Mouse (Mus musculus): ENCODE results near the gene Raver1. TPM values are rescaled to one million over a fixed set of nuclear protein-coding genes. Genes with fewer than 3 reads are reported as not detected.
A peak's percentile ranks its signal among the peaks of the same experiment; 100 is the strongest.

The Raver1 gene
- total and polyA plus RNA-seq, 3 experiments, result 26.3 to 29.1 (median 27.9) TPM

DNA sequence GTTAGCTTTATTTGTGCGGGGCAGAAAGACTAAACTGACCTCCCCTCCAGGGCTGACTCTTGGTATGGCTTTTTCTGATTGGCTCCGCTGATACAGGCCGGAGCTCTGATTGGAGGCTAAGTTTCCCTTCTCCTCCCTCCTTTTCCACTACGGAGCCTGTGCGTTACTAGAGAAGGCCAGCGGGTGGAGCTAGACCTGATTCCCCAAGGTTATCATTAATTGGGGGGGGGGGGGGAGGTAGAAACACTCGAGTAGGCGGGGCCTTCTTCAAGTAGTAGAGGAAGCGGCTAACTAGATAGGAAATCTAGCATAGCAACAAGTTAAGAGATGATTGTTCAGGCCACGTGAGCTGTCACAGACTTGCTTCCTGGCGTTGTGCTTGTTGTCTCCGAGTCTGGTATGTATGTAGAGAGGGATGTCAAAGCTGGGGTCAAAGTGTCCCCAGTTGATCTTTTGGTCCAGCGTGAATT, 61.0 kb downstream of the Raver1 start:
- Histone ChIP-seq H3K27ac (peak overlapping the region; percentile 47; the same call in 1 of the 2 replicates), H3K4me1 (ENCODE audit: control insufficient read depth, insufficient read depth, low read length) (peaks cover 3% of the 10 kb centered on the region), H3K79me2 (replicated peaks; ENCODE audit: control insufficient read depth, insufficient read depth, low read length) (no peaks in the 10 kb centered on the region), H3K36me3 (ENCODE audit: control insufficient read depth, insufficient read depth, low read length) (no peaks in the 10 kb centered on the region), H3K4me3 (peak overlapping the region; percentile 69), H3K9ac (ENCODE audit: low read depth, low read length) (peak overlapping the region; percentile 10), H3K27me3 (ENCODE audit: control insufficient read depth, insufficient read depth, low read length) (peaks cover 6% of the 10 kb centered on the region)
- intact Hi-C loops (cut with DNase I), result loop anchor here (1.0 to 5.0 kb wide), 3 partner anchors 41 to 105 kb away; partner anchors contain the start of genes Fdx1l, Gm38431, Gm49373 and Raver1
- TF ChIP-seq EP300 (IDR thresholded peaks at IDR 0.05; ENCODE audit: insufficient read depth, low read depth, low read length) (no peak), POLR2A (IDR thresholded peaks at IDR 0.05; ENCODE audit: insufficient read depth, low read depth, low read length) (no peak; the same call in 1 of the 2 replicates), CTCF (IDR thresholded peaks at IDR 0.05) (peak; percentile 71)
- WGBS, result under 1% methylated on average over 13 of the region's 13 CpGs
- DNase-seq, result peak; percentile 82 to 90

DNA sequence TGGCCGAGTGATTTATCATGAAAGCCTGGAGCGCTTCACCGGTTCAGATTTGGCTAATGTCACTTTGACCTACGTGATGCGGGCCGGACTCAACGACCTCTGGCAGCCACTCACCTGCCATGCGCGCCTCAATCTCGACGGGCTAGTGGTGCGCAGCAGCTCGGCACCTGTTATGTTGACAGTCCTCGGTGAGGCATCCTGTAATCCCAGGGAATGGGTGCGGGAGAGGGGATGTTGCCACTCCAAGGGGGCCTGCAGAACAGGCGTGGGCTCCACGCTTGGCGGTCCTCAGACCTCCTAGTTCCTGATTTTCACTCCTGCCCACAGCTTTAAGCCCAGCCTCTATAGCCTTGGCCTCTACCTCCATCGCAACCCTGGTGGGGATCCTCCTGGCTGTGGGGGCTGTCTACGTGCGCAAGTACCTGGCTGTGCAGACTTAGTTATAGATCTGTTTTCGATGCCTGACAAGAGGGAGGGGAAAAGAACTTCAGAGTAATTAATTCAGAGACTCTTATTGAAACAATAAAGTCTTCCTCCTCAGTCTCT, 61.7 kb downstream of the Raver1 start:
- Histone ChIP-seq H3K9ac (ENCODE audit: low read depth, low read length) (no peak overlapping the region), H3K36me3 (ENCODE audit: control insufficient read depth, insufficient read depth, low read length) (no peaks in the 10 kb centered on the region), H3K4me3 (peak overlapping the region; percentile 45), H3K27me3 (ENCODE audit: control insufficient read depth, insufficient read depth, low read length) (peaks cover 3% of the 10 kb centered on the region), H3K4me1 (ENCODE audit: control insufficient read depth, insufficient read depth, low read length) (peaks cover 3% of the 10 kb centered on the region), H3K79me2 (replicated peaks; ENCODE audit: control insufficient read depth, insufficient read depth, low read length) (no peaks in the 10 kb centered on the region), H3K27ac (peak overlapping the region; percentile 32; the same call in 1 of the 2 replicates)
- 31% methylated on average over 22 of the region's 22 CpGs for WGBS
- TF ChIP-seq CTCF (IDR thresholded peaks at IDR 0.05) (no peak), EP300 (IDR thresholded peaks at IDR 0.05; ENCODE audit: insufficient read depth, low read depth, low read length) (no peak), POLR2A (IDR thresholded peaks at IDR 0.05; ENCODE audit: insufficient read depth, low read depth, low read length) (no peak)
- intact Hi-C loops (cut with DNase I), result loop anchor here (1.0 to 5.0 kb wide), 3 partner anchors 42 to 106 kb away; partner anchors contain the start of genes Fdx1l, Gm38431, Gm49373 and Raver1
- no peak for DNase-seq

DNA sequence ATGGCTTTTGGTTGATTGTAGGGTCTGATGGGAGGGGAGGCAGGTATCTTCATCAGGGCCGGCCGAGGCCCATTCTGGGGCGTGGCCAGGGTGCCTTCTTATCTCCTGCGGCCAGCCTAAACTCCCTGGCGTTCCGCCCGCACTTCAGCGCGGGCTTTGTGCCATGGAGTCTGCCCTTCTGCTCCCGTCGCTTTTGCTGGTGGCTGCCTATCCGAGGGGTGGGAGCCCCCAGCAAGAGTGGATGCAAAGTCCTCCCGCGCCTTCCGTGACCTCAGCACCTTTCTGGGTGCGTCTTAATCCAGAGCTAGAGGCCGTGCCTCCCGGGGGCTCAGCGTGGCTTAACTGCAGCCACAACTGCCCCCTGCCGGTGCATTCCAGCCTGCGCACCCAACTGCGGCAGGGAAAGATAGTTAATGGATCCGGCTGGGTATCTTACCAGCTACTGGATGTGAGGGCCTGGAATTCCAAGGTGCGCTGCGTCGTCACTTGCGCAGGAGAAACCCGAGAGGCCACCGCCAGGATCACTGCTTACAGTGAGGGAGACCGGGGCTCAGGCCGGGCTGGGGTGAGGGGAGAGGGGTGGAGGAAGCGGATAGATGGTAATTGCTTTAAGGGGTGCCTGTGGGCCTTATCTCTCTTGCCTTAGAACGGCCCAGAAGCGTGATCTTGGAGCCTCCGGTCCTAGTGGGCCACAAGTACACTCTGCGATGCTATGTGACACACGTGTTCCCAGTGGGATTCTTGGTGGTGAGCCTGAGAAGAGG, 62.3 kb downstream of the Raver1 start, which contains the start of gene Icam4:
Gene Icam4, plus strand, starts transcription at position 83 of the 764 bp plus-strand sequence.
- Histone ChIP-seq H3K79me2 (replicated peaks; ENCODE audit: control insufficient read depth, insufficient read depth, low read length) (no peaks in the 10 kb centered on the region), H3K4me1 (ENCODE audit: control insufficient read depth, insufficient read depth, low read length) (peaks cover 3% of the 10 kb centered on the region), H3K9ac (ENCODE audit: low read depth, low read length) (peak within 1 kb of the TSS; percentile 71), H3K4me3 (peak within 1 kb of the TSS; percentile 45), H3K36me3 (ENCODE audit: control insufficient read depth, insufficient read depth, low read length) (no peaks in the 10 kb centered on the region), H3K27ac (0 out of 2 replicates have a peak within 1 kb of the TSS, but pooled peaks have one; percentile 0), H3K27me3 (ENCODE audit: control insufficient read depth, insufficient read depth, low read length) (peaks cover 1% of the 10 kb centered on the region)
- WGBS, result 3% methylated on average over 37 of the region's 37 CpGs
- intact Hi-C loops (cut with DNase I), result loop anchor here (1.0 to 5.0 kb wide), 6 partner anchors 15 to 127 kb away; partner anchors contain the start of genes Fdx1l, Gm38431, Gm49373 and Icam1
- no peak for TF ChIP-seq POLR2A (IDR thresholded peaks at IDR 0.05; ENCODE audit: insufficient read depth, low read depth, low read length)
- 0 out of 2 replicates have a peak, but pooled peaks have one; percentile 36 for TF ChIP-seq EP300 (IDR thresholded peaks at IDR 0.05; ENCODE audit: insufficient read depth, low read depth, low read length)
- TF ChIP-seq CTCF (IDR thresholded peaks at IDR 0.05), result peak; percentile 98; the same call in 1 of the 2 replicates
- DNase-seq, result peak; percentile 85 to 89

DNA sequence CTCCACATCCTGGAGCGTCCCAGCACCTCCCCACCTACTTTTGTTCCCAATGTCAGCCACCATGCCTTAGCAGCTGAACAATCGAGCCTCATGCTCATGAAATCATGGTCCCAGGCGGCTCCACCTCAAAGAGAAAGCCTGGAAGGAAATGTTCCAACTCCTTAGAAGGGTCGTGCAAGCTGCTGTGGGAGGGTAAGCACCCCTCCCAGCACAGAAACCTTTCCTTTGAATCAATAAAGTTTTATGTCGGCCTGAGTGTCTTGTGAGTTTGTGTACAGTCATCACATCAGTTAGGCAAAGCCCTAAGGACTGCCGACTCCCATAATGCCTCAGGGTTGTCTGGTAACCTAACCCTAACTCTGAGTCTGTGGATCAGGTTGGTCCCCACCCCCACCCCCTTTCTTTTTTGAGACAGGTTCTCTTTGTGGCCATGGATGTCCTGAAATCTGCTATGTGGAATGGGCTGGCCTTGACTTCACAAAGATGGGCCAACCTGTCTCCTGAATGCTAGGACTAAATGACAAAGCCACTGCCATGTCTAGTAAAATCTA, 63.2 kb downstream of the Raver1 start:
- H3K27me3 ChIP-seq (ENCODE audit: control insufficient read depth, insufficient read depth, low read length), result peaks cover 1% of the 10 kb centered on the region; the same call in 1 of the 2 replicates
- H3K79me2 ChIP-seq (replicated peaks; ENCODE audit: control insufficient read depth, insufficient read depth, low read length), result no peaks in the 10 kb centered on the region
- H3K9ac ChIP-seq (ENCODE audit: low read depth, low read length), result no peak overlapping the region
- intact Hi-C loops (cut with DNase I), result loop anchor here (1.0 to 5.0 kb wide), 3 partner anchors 14 to 126 kb away; partner anchors contain the start of genes Icam1 and Mrpl4
- no peak overlapping the region for H3K4me3 ChIP-seq
- WGBS, result 67% methylated on average over 6 of the region's 6 CpGs
- no peak for TF ChIP-seq CTCF (IDR thresholded peaks at IDR 0.05)
- no peak for TF ChIP-seq EP300 (IDR thresholded peaks at IDR 0.05; ENCODE audit: insufficient read depth, low read depth, low read length)
- TF ChIP-seq POLR2A (IDR thresholded peaks at IDR 0.05; ENCODE audit: insufficient read depth, low read depth, low read length), result no peak
- no peak overlapping the region for H3K27ac ChIP-seq
- DNase-seq, result no peak
- H3K4me1 ChIP-seq (ENCODE audit: control insufficient read depth, insufficient read depth, low read length), result peaks cover 3% of the 10 kb centered on the region
- no peaks in the 10 kb centered on the region for H3K36me3 ChIP-seq (ENCODE audit: control insufficient read depth, insufficient read depth, low read length)

DNA sequence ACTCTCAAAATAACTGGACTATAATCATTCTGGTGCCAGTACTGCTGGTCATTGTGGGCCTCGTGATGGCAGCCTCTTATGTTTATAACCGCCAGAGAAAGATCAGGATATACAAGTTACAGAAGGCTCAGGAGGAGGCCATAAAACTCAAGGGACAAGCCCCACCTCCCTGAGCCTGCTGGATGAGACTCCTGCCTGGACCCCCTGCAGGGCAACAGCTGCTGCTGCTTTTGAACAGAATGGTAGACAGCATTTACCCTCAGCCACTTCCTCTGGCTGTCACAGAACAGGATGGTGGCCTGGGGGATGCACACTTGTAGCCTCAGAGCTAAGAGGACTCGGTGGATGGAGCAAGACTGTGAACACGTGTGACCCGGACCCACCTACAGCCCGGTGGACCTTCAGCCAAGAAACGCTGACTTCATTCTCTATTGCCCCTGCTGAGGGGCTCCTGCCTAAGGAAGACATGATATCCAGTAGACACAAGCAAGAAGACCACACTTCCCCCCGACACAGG, 64.0 kb downstream of the Raver1 start:
- Histone ChIP-seq H3K27me3 (ENCODE audit: control insufficient read depth, insufficient read depth, low read length) (no peaks in the 10 kb centered on the region), H3K4me3 (no peak overlapping the region), H3K27ac (no peak overlapping the region), H3K36me3 (ENCODE audit: control insufficient read depth, insufficient read depth, low read length) (no peaks in the 10 kb centered on the region), H3K9ac (ENCODE audit: low read depth, low read length) (no peak overlapping the region), H3K79me2 (replicated peaks; ENCODE audit: control insufficient read depth, insufficient read depth, low read length) (no peaks in the 10 kb centered on the region), H3K4me1 (ENCODE audit: control insufficient read depth, insufficient read depth, low read length) (peaks cover 3% of the 10 kb centered on the region)
- intact Hi-C loops (cut with DNase I), result loop anchor here (2.0 to 5.0 kb wide), 2 partner anchors 13 to 126 kb away; partner anchors contain the start of gene Icam1
- 76% methylated on average over 8 of the region's 8 CpGs for WGBS
- DNase-seq, result no peak
- TF ChIP-seq CTCF (IDR thresholded peaks at IDR 0.05) (no peak), POLR2A (IDR thresholded peaks at IDR 0.05; ENCODE audit: insufficient read depth, low read depth, low read length) (no peak), EP300 (IDR thresholded peaks at IDR 0.05; ENCODE audit: insufficient read depth, low read depth, low read length) (no peak)

Data from heart, adult 2 months (tissue).